Mouse (Mus musculus): ENCODE results near the gene Slc47a2. TPM values are rescaled to one million over a fixed set of nuclear protein-coding genes. Genes with fewer than 3 reads are reported as not detected.

Gene Slc47a2
- total RNA-seq (2023): not detected

GRCm38 (mm10) chr11:61342505-61343420 lies at the start of gene Slc47a2:
Slc47a2 (minus strand) TSS chr11:61342860.

GRCm38 (mm10) chr11:61377881-61378613 lies 35.4 kb upstream of the Slc47a2 start, which contains the start of gene Slc47a1:
Slc47a1 (minus strand) TSS chr11:61378345.

GRCm38 (mm10) chr11:61266551-61267533 lies 75.8 kb downstream of the Slc47a2 start, which contains the start of gene Aldh3a2:
Aldh3a2 (minus strand) TSS chr11:61267464.

Other genes starting within 250 kb of the Slc47a2 start
- 10 to 100 TPM; 40.9 to 43.2 TPM for gene Tnfrsf13b, start 216.1 kb downstream of the Slc47a2 start, total RNA-seq (2023)
- gene Usp22, start 167.8 kb downstream of the Slc47a2 start, total RNA-seq (2023): 10 to 100 TPM; 57.2 to 58.7 TPM
- not detected for gene Aldh3a1, start 135.3 kb downstream of the Slc47a2 start, total RNA-seq (2023)
- gene Aldh3a2, start 75.4 kb downstream of the Slc47a2 start, total RNA-seq (2023): 10 to 100 TPM; 45.2 to 51.4 TPM
- not detected for gene Slc47a1, start 35.5 kb upstream of the Slc47a2 start, total RNA-seq (2023)
- gene Rnf112, start 111.3 kb upstream of the Slc47a2 start, total RNA-seq (2023): not detected
- not detected for gene Mfap4, start 142.6 kb upstream of the Slc47a2 start, total RNA-seq (2023)
- 10 to 100 TPM; 58.4 to 60.5 TPM for gene Mapk7, start 151.5 kb upstream of the Slc47a2 start, total RNA-seq (2023)
- gene B9d1, start 162.3 kb upstream of the Slc47a2 start, total RNA-seq (2023): not detected
- gene Epn2, start 236.8 kb upstream of the Slc47a2 start, total RNA-seq (2023): 1 to 10 TPM; 4.7 to 5.3 TPM

Data from monocyte, adult 59 days (primary cell).